Mouse (Mus musculus): ENCODE results near the gene Nkpd1. TPM values are rescaled to one million over a fixed set of nuclear protein-coding genes. Genes with fewer than 3 reads are reported as not detected.

Gene Nkpd1
- 0.06 TPM in 1 of 2 replicates, not detected in the other for polyA plus RNA-seq (2015; fragmentation: Nextera tagmentation; extraction: Ambion mirVana)

GRCm38 (mm10) chr7:19517652-19518365 lies at the start of gene Nkpd1:
Nkpd1 (plus strand) TSS chr7:19517838.
- Histone ChIP-seq H3K4me1 (peaks cover 18% of the 10 kb centered on the region), H3K9ac (peak within 1 kb of the TSS; percentile 61), H3K27me3 (replicated peaks) (peaks cover 74% of the 10 kb centered on the region), H3K4me2 (peak within 1 kb of the TSS; percentile 58), H3K27ac (replicated peaks) (no peak within 1 kb of the TSS), H3K4me3 (peak within 1 kb of the TSS; percentile 14; the same call in 1 of the 2 replicates), H3K9me3 (no peaks in the 10 kb centered on the region), H3K36me3 (no peaks in the 10 kb centered on the region)
- no peak for ATAC-seq (ENCODE audit: extremely low read depth, insufficient number of reproducible peaks, low FRiP score, low TSS enrichment)
- 3% methylated on average over 27 of the region's 29 CpGs for WGBS

GRCm38 (mm10) chr7:19468279-19468678 lies 49.4 kb upstream of the Nkpd1 start:
- H3K27ac ChIP-seq (replicated peaks), result no peak overlapping the region
- 70% methylated on average over 12 of the region's 12 CpGs for WGBS
- H3K4me3 ChIP-seq, result no peak overlapping the region
- H3K4me2 ChIP-seq, result no peak overlapping the region
- H3K9me3 ChIP-seq, result no peaks in the 10 kb centered on the region
- peaks cover 30% of the 10 kb centered on the region for H3K4me1 ChIP-seq
- peaks cover 83% of the 10 kb centered on the region for H3K27me3 ChIP-seq (replicated peaks)
- no peaks in the 10 kb centered on the region for H3K36me3 ChIP-seq
- ATAC-seq (ENCODE audit: extremely low read depth, insufficient number of reproducible peaks, low FRiP score, low TSS enrichment), result no peak
- H3K9ac ChIP-seq, result no peak overlapping the region

GRCm38 (mm10) chr7:19469404-19469803 lies 48.2 kb upstream of the Nkpd1 start:
- 0 out of 2 replicates have a peak overlapping the region, but pooled peaks have one; percentile 20 for H3K4me2 ChIP-seq
- no peak overlapping the region for H3K9ac ChIP-seq
- H3K27me3 ChIP-seq (replicated peaks), result peaks cover 94% of the 10 kb centered on the region
- no peak for ATAC-seq (ENCODE audit: extremely low read depth, insufficient number of reproducible peaks, low FRiP score, low TSS enrichment)
- no peak overlapping the region for H3K27ac ChIP-seq (replicated peaks)
- H3K4me1 ChIP-seq, result peaks cover 31% of the 10 kb centered on the region
- peak overlapping the region; percentile 12; the same call in 1 of the 2 replicates for H3K4me3 ChIP-seq
- no peaks in the 10 kb centered on the region for H3K36me3 ChIP-seq
- 30% methylated on average over 23 of the region's 23 CpGs for WGBS
- H3K9me3 ChIP-seq, result no peaks in the 10 kb centered on the region

- WGBS, result 19% methylated on average over 14 of the region's 14 CpGs
- H3K4me2 ChIP-seq, result no peak overlapping the region
- ATAC-seq (ENCODE audit: extremely low read depth, insufficient number of reproducible peaks, low FRiP score, low TSS enrichment), result no peak
- no peak overlapping the region for H3K9ac ChIP-seq
- peaks cover 23% of the 10 kb centered on the region for H3K4me1 ChIP-seq
- no peak overlapping the region for H3K4me3 ChIP-seq
- no peak overlapping the region for H3K27ac ChIP-seq (replicated peaks)
- H3K27me3 ChIP-seq (replicated peaks), result peaks cover 97% of the 10 kb centered on the region
- no peaks in the 10 kb centered on the region for H3K9me3 ChIP-seq
- H3K36me3 ChIP-seq, result no peaks in the 10 kb centered on the region
Measured at GRCm38 (mm10) chr7:19470308-19470707, 47.3 kb upstream of the Nkpd1 start.

GRCm38 (mm10) chr7:19472403-19472802 lies 45.2 kb upstream of the Nkpd1 start:
- no peaks in the 10 kb centered on the region for H3K9me3 ChIP-seq
- ATAC-seq (ENCODE audit: extremely low read depth, insufficient number of reproducible peaks, low FRiP score, low TSS enrichment), result no peak
- no peak overlapping the region for H3K4me2 ChIP-seq
- peaks cover 97% of the 10 kb centered on the region for H3K27me3 ChIP-seq (replicated peaks)
- H3K9ac ChIP-seq, result no peak overlapping the region
- no peaks in the 10 kb centered on the region for H3K36me3 ChIP-seq
- H3K27ac ChIP-seq (replicated peaks), result no peak overlapping the region
- H3K4me3 ChIP-seq, result no peak overlapping the region
- H3K4me1 ChIP-seq, result peaks cover 21% of the 10 kb centered on the region
- WGBS, result 25% methylated on average over 4 of the region's 4 CpGs

- peak overlapping the region; percentile 84 for H3K9ac ChIP-seq
- H3K36me3 ChIP-seq, result no peaks in the 10 kb centered on the region
- no peaks in the 10 kb centered on the region for H3K9me3 ChIP-seq
- H3K4me1 ChIP-seq, result peaks cover 28% of the 10 kb centered on the region
- peaks cover 95% of the 10 kb centered on the region for H3K27me3 ChIP-seq (replicated peaks)
- H3K4me2 ChIP-seq, result peak overlapping the region; percentile 85
- peak; percentile 53; the same call in 1 of the 2 replicates for ATAC-seq (ENCODE audit: extremely low read depth, insufficient number of reproducible peaks, low FRiP score, low TSS enrichment)
- H3K27ac ChIP-seq (replicated peaks), result peak overlapping the region; percentile 63
- WGBS, result under 1% methylated on average over 61 of the region's 89 CpGs
- peak overlapping the region; percentile 63 for H3K4me3 ChIP-seq
Measured at GRCm38 (mm10) chr7:19473875-19474443, 43.7 kb upstream of the Nkpd1 start.

GRCm38 (mm10) chr7:19477084-19477483 lies 40.6 kb upstream of the Nkpd1 start:
- 0 out of 2 replicates have a peak overlapping the region, but pooled peaks have one; percentile 21 for H3K27ac ChIP-seq (replicated peaks)
- ATAC-seq (ENCODE audit: extremely low read depth, insufficient number of reproducible peaks, low FRiP score, low TSS enrichment), result no peak
- no peak overlapping the region for H3K9ac ChIP-seq
- no peaks in the 10 kb centered on the region for H3K36me3 ChIP-seq
- 56% methylated on average over 2 of the region's 2 CpGs for WGBS
- no peak overlapping the region for H3K4me2 ChIP-seq
- H3K27me3 ChIP-seq (replicated peaks), result peaks cover 72% of the 10 kb centered on the region
- no peak overlapping the region for H3K4me3 ChIP-seq
- no peaks in the 10 kb centered on the region for H3K9me3 ChIP-seq
- peaks cover 19% of the 10 kb centered on the region for H3K4me1 ChIP-seq

- peak overlapping the region; percentile 21; the same call in 1 of the 2 replicates for H3K27ac ChIP-seq (replicated peaks)
- WGBS, result 17% methylated on average over 14 of the region's 14 CpGs
- no peak overlapping the region for H3K4me3 ChIP-seq
- no peak overlapping the region for H3K9ac ChIP-seq
- H3K9me3 ChIP-seq, result no peaks in the 10 kb centered on the region
- no peak for ATAC-seq (ENCODE audit: extremely low read depth, insufficient number of reproducible peaks, low FRiP score, low TSS enrichment)
- H3K36me3 ChIP-seq, result no peaks in the 10 kb centered on the region
- peaks cover 64% of the 10 kb centered on the region for H3K27me3 ChIP-seq (replicated peaks)
- peaks cover 12% of the 10 kb centered on the region for H3K4me1 ChIP-seq
- H3K4me2 ChIP-seq, result no peak overlapping the region
Measured at GRCm38 (mm10) chr7:19477624-19478384, 39.8 kb upstream of the Nkpd1 start.

- ATAC-seq (ENCODE audit: extremely low read depth, insufficient number of reproducible peaks, low FRiP score, low TSS enrichment), result no peak
- Histone ChIP-seq H3K4me2 (no peak overlapping the region), H3K4me1 (peaks cover under 1% of the 10 kb centered on the region; the same call in 1 of the 2 replicates), H3K9ac (no peak overlapping the region), H3K36me3 (no peaks in the 10 kb centered on the region), H3K27ac (replicated peaks) (no peak overlapping the region), H3K4me3 (no peak overlapping the region), H3K9me3 (no peaks in the 10 kb centered on the region), H3K27me3 (replicated peaks) (peaks cover 36% of the 10 kb centered on the region)
- 75% methylated on average over 8 of the region's 8 CpGs for WGBS
Measured at GRCm38 (mm10) chr7:19483281-19483680, 34.4 kb upstream of the Nkpd1 start.

GRCm38 (mm10) chr7:19485488-19485887 lies 32.1 kb upstream of the Nkpd1 start:
- WGBS, result 75% methylated on average over 1 of the region's 1 CpGs
- no peak overlapping the region for H3K4me3 ChIP-seq
- no peaks in the 10 kb centered on the region for H3K36me3 ChIP-seq
- H3K9me3 ChIP-seq, result no peaks in the 10 kb centered on the region
- H3K4me1 ChIP-seq, result 0 out of 2 replicates have a peak, but pooled peaks cover 5% of the 10 kb centered on the region
- no peak overlapping the region for H3K27ac ChIP-seq (replicated peaks)
- no peak overlapping the region for H3K9ac ChIP-seq
- H3K27me3 ChIP-seq (replicated peaks), result peaks cover 51% of the 10 kb centered on the region
- H3K4me2 ChIP-seq, result no peak overlapping the region
- no peak for ATAC-seq (ENCODE audit: extremely low read depth, insufficient number of reproducible peaks, low FRiP score, low TSS enrichment)

- Histone ChIP-seq H3K9ac (no peak overlapping the region), H3K36me3 (no peaks in the 10 kb centered on the region), H3K27me3 (replicated peaks) (peaks cover 57% of the 10 kb centered on the region), H3K4me2 (no peak overlapping the region), H3K4me1 (peaks cover 8% of the 10 kb centered on the region), H3K27ac (replicated peaks) (no peak overlapping the region), H3K9me3 (no peaks in the 10 kb centered on the region), H3K4me3 (no peak overlapping the region)
- ATAC-seq (ENCODE audit: extremely low read depth, insufficient number of reproducible peaks, low FRiP score, low TSS enrichment), result no peak
- 60% methylated on average over 7 of the region's 7 CpGs for WGBS
Measured at GRCm38 (mm10) chr7:19486549-19486948, 31.1 kb upstream of the Nkpd1 start.

Measured in heart, embryonic 13.5 days (tissue).